Mouse (Mus musculus): ENCODE data around the gene Szt2. TPM values are rescaled to one million over a fixed set of nuclear protein-coding genes. Genes with fewer than 3 reads are reported as not detected.

Szt2 gene
- total and polyA plus RNA-seq, 3 experiments: 3.2 to 18.9 (median 7.4) TPM

- peak overlapping the region; percentile 55 for H3K27ac ChIP-seq (ENCODE audit: insufficient read depth, low read depth)
- peaks cover 35 to 44% of the 10 kb centered on the region in 2 experiments for H3K36me3 ChIP-seq (replicated peaks in 1 of 2; ENCODE audit: control insufficient read depth in 1 of 2, insufficient read depth in 1 of 2, low read length in 1 of 2)
- no peaks in the 10 kb centered on the region for H3K27me3 ChIP-seq (replicated peaks)
- no peaks in the 10 kb centered on the region for H3K9me3 ChIP-seq (replicated peaks; ENCODE audit: low read length)
- H3K9ac ChIP-seq (ENCODE audit: insufficient read depth, low read depth): peak overlapping the region; percentile 70
- peaks cover 13 to 44% of the 10 kb centered on the region in 2 experiments for H3K4me1 ChIP-seq (ENCODE audit: control insufficient read depth in 1 of 2, insufficient read depth in 2 of 2)
- H3K4me2 ChIP-seq (ENCODE audit: insufficient read depth, low read depth, poor library complexity, severe bottlenecking): peak overlapping the region; percentile 91
- H3K79me2 ChIP-seq (replicated peaks; ENCODE audit: control insufficient read depth, extremely low read depth, insufficient read depth, poor library complexity, severe bottlenecking): peaks cover 24% of the 10 kb centered on the region
- peak; percentile 34 for DNase-seq (ENCODE audit: extremely low read depth)
- no peak for TF ChIP-seq E2F4 (IDR thresholded peaks at IDR 0.05; ENCODE audit: insufficient replicate concordance, low read depth, low read length)
- TF ChIP-seq SMC3 (IDR thresholded peaks at IDR 0.05; ENCODE audit: low read depth, low read length): no peak
- TF ChIP-seq EP300 (IDR thresholded peaks at IDR 0.05; ENCODE audit: low read length): no peak
- TF ChIP-seq CHD1 (IDR thresholded peaks at IDR 0.05; ENCODE audit: low read depth, low read length): no peak
- no peak for TF ChIP-seq PAX5 (IDR thresholded peaks at IDR 0.05; ENCODE audit: low read length)
- TF ChIP-seq HCFC1 (IDR thresholded peaks at IDR 0.05; ENCODE audit: low read depth, low read length): no peak
- TF ChIP-seq NELFE (IDR thresholded peaks at IDR 0.05; ENCODE audit: low read depth, low read length): no peak
- TF ChIP-seq TCF12 (IDR thresholded peaks at IDR 0.05; ENCODE audit: low read depth, low read length): no peak
- TF ChIP-seq CHD2 (IDR thresholded peaks at IDR 0.05; ENCODE audit: low read length): no peak
- TF ChIP-seq MAFK (IDR thresholded peaks at IDR 0.05; ENCODE audit: insufficient replicate concordance, low read length): no peak
- TF ChIP-seq BHLHE40 (IDR thresholded peaks at IDR 0.05; ENCODE audit: low read depth, low read length): peak; percentile 89
- TF ChIP-seq SIN3A (IDR thresholded peaks at IDR 0.05; ENCODE audit: low read length): peak; percentile 64
- TF ChIP-seq ETS1 (conservative IDR thresholded peaks at IDR 0.05; ENCODE audit: low read depth, low read length): no peak
- no peak for TF ChIP-seq ELF1 (IDR thresholded peaks at IDR 0.05; ENCODE audit: low read depth, low read length)
- TF ChIP-seq ZC3H11A (IDR thresholded peaks at IDR 0.05; ENCODE audit: low read depth, low read length): no peak
- TF ChIP-seq MYC (IDR thresholded peaks at IDR 0.05; ENCODE audit: low read depth, low read length): peak; percentile 87
- TF ChIP-seq USF1 (IDR thresholded peaks at IDR 0.05; ENCODE audit: low read depth, low read length): no peak
- TF ChIP-seq MEF2A (IDR thresholded peaks at IDR 0.05; ENCODE audit: borderline replicate concordance, low read depth, low read length): no peak
- no peak for TF ChIP-seq CTCF (conservative IDR thresholded peaks at IDR 0.05 in 1 of 2, IDR thresholded peaks at IDR 0.05 in 1 of 2; ENCODE audit: low read depth in 2 of 2, low read length in 2 of 2)
- TF ChIP-seq POLR2A (IDR thresholded peaks at IDR 0.05; ENCODE audit: low read depth, low read length): no peak
- TF ChIP-seq GABPA (IDR thresholded peaks at IDR 0.05; ENCODE audit: insufficient replicate concordance, low read depth, low read length): no peak
- no peak for TF ChIP-seq POLR2AphosphoS2 (IDR thresholded peaks at IDR 0.05; ENCODE audit: low read depth, low read length)
- TF ChIP-seq MAX (IDR thresholded peaks at IDR 0.05; ENCODE audit: low read length): peak; percentile 77
- peak; percentile 83 for TF ChIP-seq MXI1 (IDR thresholded peaks at IDR 0.05; ENCODE audit: low read depth, low read length)
- no peak for TF ChIP-seq IRF4 (IDR thresholded peaks at IDR 0.05; ENCODE audit: low read depth, low read length)
- TF ChIP-seq RCOR1 (conservative IDR thresholded peaks at IDR 0.05; ENCODE audit: low read depth, low read length): no peak
- no peak for TF ChIP-seq JUND (conservative IDR thresholded peaks at IDR 0.05; ENCODE audit: low read depth, low read length)
- no peak for TF ChIP-seq USF2 (conservative IDR thresholded peaks at IDR 0.05; ENCODE audit: low read depth, low read length)
- H3K4me3 ChIP-seq (replicated peaks in 1 of 3; ENCODE audit: low read depth in 2 of 3, low read length in 2 of 3, poor library complexity in 1 of 3): peak overlapping the region; percentile 71 to 92 (median 91)
- dilution Hi-C loops (cut with MboI; ENCODE audit: extremely low pct_ligation_motif_present, extremely low pct_unique_long_range_greater_than_20kb, low sequenced_read_pairs): no loop called here
- in situ Hi-C loops (cut with MboI; ENCODE audit: low pct_ligation_motif_present, low pct_unique_long_range_greater_than_20kb, low sequenced_read_pairs): no loop called here
Measured at GRCm38 (mm10) chr4:118428531-118429214, 19.6 kb upstream of the Szt2 start.
